Mouse (Mus musculus): ENCODE measurements around the gene Spty2d1. TPM values are rescaled to one million over a fixed set of nuclear protein-coding genes. Genes with fewer than 3 reads are reported as not detected.
"Not testable (repeated sequence)": the region's sequence is repeated elsewhere in the genome, so short reads cannot be mapped to it uniquely, and the experiment has no call there.

The Spty2d1 gene
- polyA plus RNA-seq, 1 experiment, result 3.6 TPM

- WGBS, result 69% methylated on average over 3 of the region's 3 CpGs
- Histone ChIP-seq H3K27ac (ENCODE audit: insufficient read depth, low read depth, low read length) (no peak overlapping the region), H3K27me3 (ENCODE audit: control insufficient read depth, insufficient read depth, low read length) (no peaks in the 10 kb centered on the region), H3K36me3 (ENCODE audit: control insufficient read depth, insufficient read depth, low read length) (peaks cover 29% of the 10 kb centered on the region), H3K4me1 (ENCODE audit: control insufficient read depth, insufficient read depth, insufficient read length, low read length) (peaks cover 4% of the 10 kb centered on the region; the same call in 1 of the 2 replicates), H3K4me3 (ENCODE audit: low read depth, low read length) (no peak overlapping the region)
- no peak for TF ChIP-seq CTCF (IDR thresholded peaks at IDR 0.05; ENCODE audit: extremely low read depth, insufficient read length, insufficient replicate concordance, low read depth, low read length)
- no peak for TF ChIP-seq POLR2A (IDR thresholded peaks at IDR 0.05; ENCODE audit: low read depth, low read length)
Observed at GRCm38 (mm10) chr7:47000644-47000983, 7.6 kb downstream of the Spty2d1 start.

DNA sequence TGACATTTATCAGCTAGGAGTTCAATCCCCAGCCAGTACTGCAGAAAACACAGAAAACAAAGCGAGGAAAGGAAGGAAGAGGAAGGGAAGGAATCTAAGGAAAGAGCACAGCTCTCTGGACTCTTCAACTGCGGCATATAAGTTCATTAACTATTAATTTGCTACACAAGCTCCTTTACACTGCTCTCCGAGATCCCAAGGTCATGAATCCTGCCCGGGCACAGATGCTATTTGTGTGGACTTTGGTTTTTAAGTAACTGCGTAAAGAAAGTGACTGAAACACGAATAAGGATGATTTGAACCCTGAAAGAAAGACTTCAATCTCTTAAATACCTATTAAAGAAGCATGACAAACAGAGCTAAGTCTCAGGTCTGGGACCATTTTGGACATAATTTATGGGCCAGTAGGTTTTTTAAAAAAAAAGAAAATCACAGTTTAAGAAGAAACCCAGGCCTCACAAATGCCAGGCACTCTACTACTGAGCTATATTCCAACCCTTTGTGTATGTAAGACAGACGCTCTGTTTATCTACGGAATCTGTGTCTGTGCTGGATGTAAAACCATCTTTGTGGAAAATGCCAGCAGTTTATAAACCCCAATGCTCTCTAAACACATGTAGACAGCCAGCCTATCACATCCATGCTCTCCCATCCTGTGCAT lies 8.1 kb downstream of the Spty2d1 start:
- H3K27ac ChIP-seq (ENCODE audit: insufficient read depth, low read depth, low read length), result no peak overlapping the region
- 56% methylated on average over 8 of the region's 8 CpGs for WGBS
- H3K4me3 ChIP-seq (ENCODE audit: low read depth, low read length), result no peak overlapping the region
- H3K27me3 ChIP-seq (ENCODE audit: control insufficient read depth, insufficient read depth, low read length), result no peaks in the 10 kb centered on the region
- H3K36me3 ChIP-seq (ENCODE audit: control insufficient read depth, insufficient read depth, low read length), result peaks cover 33% of the 10 kb centered on the region
- TF ChIP-seq POLR2A (IDR thresholded peaks at IDR 0.05; ENCODE audit: low read depth, low read length), result no peak
- TF ChIP-seq CTCF (IDR thresholded peaks at IDR 0.05; ENCODE audit: extremely low read depth, insufficient read length, insufficient replicate concordance, low read depth, low read length), result no peak
- H3K4me1 ChIP-seq (ENCODE audit: control insufficient read depth, insufficient read depth, insufficient read length, low read length), result peaks cover 4% of the 10 kb centered on the region; the same call in 1 of the 2 replicates

DNA sequence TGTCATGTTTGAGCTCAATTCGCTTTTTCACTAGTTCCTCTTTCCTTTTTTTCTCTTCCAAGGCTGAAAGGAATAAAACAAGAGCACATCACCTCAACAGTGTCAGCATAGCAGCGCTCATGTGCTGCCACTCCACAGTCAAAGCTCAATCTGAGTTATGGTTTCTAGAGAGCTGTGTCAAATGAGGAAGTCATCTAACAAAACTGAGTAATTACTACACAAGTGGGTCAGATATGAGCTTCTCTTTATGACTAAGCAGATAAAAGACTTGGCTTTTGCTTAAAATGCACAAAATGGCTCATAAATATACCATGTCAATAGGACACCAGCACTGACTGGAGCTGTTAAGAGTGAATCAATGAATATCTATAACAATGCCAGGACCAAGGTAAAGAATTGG lies 9.3 kb downstream of the Spty2d1 start:
- no peak overlapping the region for H3K4me3 ChIP-seq (ENCODE audit: low read depth, low read length)
- WGBS, result 61% methylated on average over 2 of the region's 2 CpGs
- TF ChIP-seq CTCF (IDR thresholded peaks at IDR 0.05; ENCODE audit: extremely low read depth, insufficient read length, insufficient replicate concordance, low read depth, low read length) (no peak), POLR2A (IDR thresholded peaks at IDR 0.05; ENCODE audit: low read depth, low read length) (no peak)
- H3K36me3 ChIP-seq (ENCODE audit: control insufficient read depth, insufficient read depth, low read length), result peaks cover 43% of the 10 kb centered on the region
- no peaks in the 10 kb centered on the region for H3K27me3 ChIP-seq (ENCODE audit: control insufficient read depth, insufficient read depth, low read length)
- peaks cover 4% of the 10 kb centered on the region; the same call in 1 of the 2 replicates for H3K4me1 ChIP-seq (ENCODE audit: control insufficient read depth, insufficient read depth, insufficient read length, low read length)
- no peak overlapping the region for H3K27ac ChIP-seq (ENCODE audit: insufficient read depth, low read depth, low read length)

DNA sequence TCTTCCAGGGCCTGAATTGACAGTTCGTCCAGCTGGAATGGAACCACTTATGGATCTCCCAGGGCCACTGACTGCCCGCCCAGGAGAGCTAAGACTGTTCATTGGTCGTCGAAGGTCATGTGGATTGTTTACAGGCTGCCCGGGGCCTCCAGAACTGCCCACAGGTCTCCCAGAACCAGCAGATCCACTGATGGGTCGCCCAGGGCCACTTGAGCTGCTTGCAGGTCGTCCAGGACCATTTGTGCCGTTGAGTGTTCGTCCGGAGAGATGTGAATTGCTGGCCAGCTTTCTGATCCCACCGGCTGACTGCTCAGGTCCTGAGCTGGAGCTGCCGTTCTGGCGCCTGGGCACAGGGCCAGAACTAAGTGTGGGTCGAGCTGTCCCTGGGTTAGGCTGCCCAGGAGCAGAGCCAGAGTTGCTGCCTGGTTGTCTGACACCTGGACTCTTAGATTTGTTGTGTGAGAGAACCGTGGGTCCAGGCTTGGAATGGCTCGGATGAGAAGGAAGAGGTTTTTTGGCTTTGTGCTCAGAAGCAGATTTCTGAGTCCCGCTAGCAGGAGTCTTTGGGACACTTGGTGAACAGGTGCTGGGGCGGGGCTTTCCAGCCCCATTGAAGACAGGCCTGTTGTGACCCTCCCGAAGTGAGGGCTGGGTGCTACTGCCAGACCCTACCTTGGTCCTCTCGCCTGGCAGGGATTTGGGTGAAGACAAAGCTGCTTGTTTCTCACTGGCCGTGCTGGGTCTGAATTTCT lies 10.4 kb downstream of the Spty2d1 start:
- no peaks in the 10 kb centered on the region for H3K27me3 ChIP-seq (ENCODE audit: control insufficient read depth, insufficient read depth, low read length)
- WGBS, result 77% methylated on average over 21 of the region's 21 CpGs
- no peak overlapping the region for H3K27ac ChIP-seq (ENCODE audit: insufficient read depth, low read depth, low read length)
- peaks cover 4% of the 10 kb centered on the region; the same call in 1 of the 2 replicates for H3K4me1 ChIP-seq (ENCODE audit: control insufficient read depth, insufficient read depth, insufficient read length, low read length)
- no peak overlapping the region for H3K4me3 ChIP-seq (ENCODE audit: low read depth, low read length)
- peaks cover 50% of the 10 kb centered on the region for H3K36me3 ChIP-seq (ENCODE audit: control insufficient read depth, insufficient read depth, low read length)
- TF ChIP-seq POLR2A (IDR thresholded peaks at IDR 0.05; ENCODE audit: low read depth, low read length), result no peak
- TF ChIP-seq CTCF (IDR thresholded peaks at IDR 0.05; ENCODE audit: extremely low read depth, insufficient read length, insufficient replicate concordance, low read depth, low read length), result no peak

GRCm38 (mm10) chr7:46997008-46997407 lies 11.2 kb downstream of the Spty2d1 start:
- H3K27me3 ChIP-seq (ENCODE audit: control insufficient read depth, insufficient read depth, low read length), result no peaks in the 10 kb centered on the region
- peaks cover 55% of the 10 kb centered on the region for H3K36me3 ChIP-seq (ENCODE audit: control insufficient read depth, insufficient read depth, low read length)
- H3K27ac ChIP-seq (ENCODE audit: insufficient read depth, low read depth, low read length), result no peak overlapping the region
- peaks cover 4% of the 10 kb centered on the region; the same call in 1 of the 2 replicates for H3K4me1 ChIP-seq (ENCODE audit: control insufficient read depth, insufficient read depth, insufficient read length, low read length)
- H3K4me3 ChIP-seq (ENCODE audit: low read depth, low read length), result no peak overlapping the region
- 96% methylated on average over 4 of the region's 4 CpGs for WGBS
- TF ChIP-seq CTCF (IDR thresholded peaks at IDR 0.05; ENCODE audit: extremely low read depth, insufficient read length, insufficient replicate concordance, low read depth, low read length) (no peak), POLR2A (IDR thresholded peaks at IDR 0.05; ENCODE audit: low read depth, low read length) (no peak)

GRCm38 (mm10) chr7:46995558-46995957 lies 12.7 kb downstream of the Spty2d1 start:
- TF ChIP-seq POLR2A (IDR thresholded peaks at IDR 0.05; ENCODE audit: low read depth, low read length), result no peak
- TF ChIP-seq CTCF (IDR thresholded peaks at IDR 0.05; ENCODE audit: extremely low read depth, insufficient read length, insufficient replicate concordance, low read depth, low read length), result no peak
- H3K27ac ChIP-seq (ENCODE audit: insufficient read depth, low read depth, low read length), result no peak overlapping the region
- peaks cover 4% of the 10 kb centered on the region; the same call in 1 of the 2 replicates for H3K4me1 ChIP-seq (ENCODE audit: control insufficient read depth, insufficient read depth, insufficient read length, low read length)
- no peaks in the 10 kb centered on the region for H3K27me3 ChIP-seq (ENCODE audit: control insufficient read depth, insufficient read depth, low read length)
- H3K4me3 ChIP-seq (ENCODE audit: low read depth, low read length), result no peak overlapping the region
- WGBS, result 94% methylated on average over 3 of the region's 3 CpGs
- H3K36me3 ChIP-seq (ENCODE audit: control insufficient read depth, insufficient read depth, low read length), result peaks cover 61% of the 10 kb centered on the region

- Histone ChIP-seq H3K4me3 (ENCODE audit: low read depth, low read length) (no peak overlapping the region), H3K36me3 (ENCODE audit: control insufficient read depth, insufficient read depth, low read length) (peaks cover 54% of the 10 kb centered on the region), H3K27ac (ENCODE audit: insufficient read depth, low read depth, low read length) (no peak overlapping the region), H3K4me1 (ENCODE audit: control insufficient read depth, insufficient read depth, insufficient read length, low read length) (no peaks in the 10 kb centered on the region), H3K27me3 (ENCODE audit: control insufficient read depth, insufficient read depth, low read length) (no peaks in the 10 kb centered on the region)
- TF ChIP-seq CTCF (IDR thresholded peaks at IDR 0.05; ENCODE audit: extremely low read depth, insufficient read length, insufficient replicate concordance, low read depth, low read length) (no peak), POLR2A (IDR thresholded peaks at IDR 0.05; ENCODE audit: low read depth, low read length) (no peak)
- WGBS, result 87% methylated on average over 8 of the region's 8 CpGs
Observed at GRCm38 (mm10) chr7:46993079-46993478, 15.1 kb downstream of the Spty2d1 start.

DNA sequence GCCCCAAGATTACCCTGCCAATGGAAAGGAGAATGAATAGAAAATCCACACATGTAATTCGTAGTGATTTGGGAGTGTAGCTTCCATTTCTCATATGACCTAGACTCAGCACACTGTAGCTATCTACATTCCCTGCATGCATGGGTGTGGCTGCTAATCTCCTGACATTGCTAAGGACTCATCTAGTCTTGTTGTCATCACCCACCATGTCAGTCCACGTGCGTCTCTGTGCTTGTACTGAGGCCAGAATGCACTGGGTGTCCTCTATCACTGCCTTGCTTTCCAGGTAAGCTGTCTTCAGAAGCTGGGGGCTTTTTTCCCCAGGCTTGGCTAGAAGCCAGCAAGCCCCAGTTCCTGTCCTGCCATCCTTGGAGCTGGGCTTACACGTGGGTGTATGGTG lies 18.8 kb downstream of the Spty2d1 start:
- not testable (repeated sequence) for H3K4me1 ChIP-seq (ENCODE audit: control insufficient read depth, insufficient read depth, insufficient read length, low read length); H3K4me3 ChIP-seq (ENCODE audit: low read depth, low read length); H3K27ac ChIP-seq (ENCODE audit: insufficient read depth, low read depth, low read length); H3K27me3 ChIP-seq (ENCODE audit: control insufficient read depth, insufficient read depth, low read length)
- WGBS, result 69% methylated on average over 4 of the region's 4 CpGs
- H3K36me3 ChIP-seq (ENCODE audit: control insufficient read depth, insufficient read depth, low read length), result peaks cover 21% of the 10 kb centered on the region

All from small intestine, adult 2 months (tissue).